Mouse (Mus musculus) testis, postnatal 14 days (tissue): ENCODE data around the gene Abca16.

Experiments
- DNase-seq: peaks from one replicate; pipeline ENCODE4 v3.0.0; 2021; ENCODE audit warnings: low spot score

The Abca16 gene

DNA sequence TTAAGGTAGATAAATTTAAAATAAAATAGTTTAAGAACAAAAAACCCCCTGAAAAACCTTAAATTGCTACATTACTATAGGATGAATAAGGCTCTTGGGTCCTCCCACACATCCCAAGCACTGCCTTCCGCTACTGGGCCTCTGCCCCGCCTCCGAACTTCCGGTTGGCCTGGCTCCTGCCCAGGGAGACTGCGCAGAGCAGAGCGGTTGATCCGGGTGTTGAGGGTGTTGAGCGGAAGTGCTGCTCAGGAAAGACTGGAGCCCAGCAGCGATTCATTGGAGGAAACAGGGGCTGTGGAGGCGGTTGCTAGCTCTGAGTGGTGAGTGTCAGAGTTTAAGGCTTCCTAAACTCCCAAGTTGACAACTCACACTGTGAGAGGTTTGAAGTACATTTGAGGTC lies at the start of gene Abca16:
Abca16 (plus strand) TSS at position 201 of the 400 bp plus-strand sequence.
- DNase-seq: peak; percentile 87

DNA sequence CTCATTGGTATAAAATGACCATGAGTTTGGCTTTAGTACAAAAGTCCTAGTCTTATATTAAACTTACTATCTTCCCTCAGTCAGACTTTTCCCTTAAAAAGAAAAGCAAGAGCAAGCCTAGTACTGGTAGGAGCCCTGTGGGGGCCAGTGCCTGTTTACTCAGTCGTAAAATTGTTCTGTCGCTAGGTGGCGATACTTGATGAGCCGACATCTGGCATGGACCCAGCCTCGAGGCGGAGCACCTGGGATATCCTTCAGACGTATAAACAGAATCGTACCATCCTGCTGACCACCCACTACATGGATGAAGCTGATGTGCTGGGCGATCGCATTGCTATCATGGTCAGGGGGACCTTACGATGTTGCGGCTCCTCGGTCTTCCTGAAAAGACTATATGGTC lies 48.3 kb upstream of the Abca16 start:
- no peak for DNase-seq

DNA sequence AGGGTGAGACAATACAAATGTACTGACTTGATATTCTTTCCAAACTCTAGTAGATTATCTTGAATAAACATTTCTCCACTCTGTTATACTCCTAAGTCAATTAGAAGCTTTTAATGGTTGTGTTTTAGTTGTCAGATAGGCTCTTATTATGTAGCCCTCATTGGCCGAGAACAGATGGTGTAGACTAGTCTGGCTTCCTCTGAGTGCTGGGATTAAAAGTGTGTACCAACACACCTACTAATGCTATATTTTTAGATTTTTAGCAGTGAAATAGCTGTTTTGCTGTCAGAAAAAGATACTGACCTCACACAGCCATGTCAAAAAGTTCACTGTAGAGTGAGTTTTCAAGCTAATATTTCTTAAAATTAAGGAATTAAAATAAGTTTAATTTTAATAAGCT lies 2.9 kb downstream of the Abca16 start:
- no peak for DNase-seq

DNA sequence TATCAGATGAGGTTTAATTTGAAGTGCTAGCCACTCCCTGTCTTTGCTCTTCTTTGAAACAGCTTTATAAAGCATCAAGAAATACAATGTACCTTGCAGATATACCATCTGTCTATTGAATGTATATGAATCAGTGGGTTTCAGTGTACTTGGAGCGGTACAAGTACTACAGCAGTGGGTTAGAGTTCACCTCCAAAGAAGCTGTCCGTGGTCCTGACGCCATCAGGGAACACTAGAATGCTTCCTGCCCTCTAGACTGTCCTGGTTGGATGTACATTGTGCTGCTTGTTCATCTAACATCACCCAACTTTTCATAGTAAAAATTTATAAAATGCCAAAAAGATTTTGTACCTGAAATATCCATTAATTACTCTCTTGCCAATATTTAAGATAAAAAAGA lies 17.2 kb downstream of the Abca16 start:
- DNase-seq: no peak

DNA sequence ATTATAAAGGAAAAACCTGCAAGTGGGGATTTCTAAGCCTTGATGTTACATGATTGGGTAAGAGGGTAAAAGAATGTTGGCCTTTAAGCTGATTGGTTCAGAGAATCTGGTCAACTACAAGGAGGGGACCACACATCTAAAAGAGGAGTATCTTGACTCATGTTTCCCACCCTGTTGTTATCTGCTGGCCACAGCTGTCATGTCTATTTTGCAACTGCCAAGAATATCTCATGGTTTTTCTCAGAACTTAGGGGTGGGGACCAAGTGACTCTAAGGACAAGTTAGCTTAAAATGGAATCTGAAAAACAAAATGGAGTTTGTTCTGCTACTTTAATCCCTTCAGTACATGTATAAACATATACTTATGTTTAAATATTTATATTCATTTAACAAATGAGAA lies 22.0 kb downstream of the Abca16 start:
- no peak for DNase-seq

DNA sequence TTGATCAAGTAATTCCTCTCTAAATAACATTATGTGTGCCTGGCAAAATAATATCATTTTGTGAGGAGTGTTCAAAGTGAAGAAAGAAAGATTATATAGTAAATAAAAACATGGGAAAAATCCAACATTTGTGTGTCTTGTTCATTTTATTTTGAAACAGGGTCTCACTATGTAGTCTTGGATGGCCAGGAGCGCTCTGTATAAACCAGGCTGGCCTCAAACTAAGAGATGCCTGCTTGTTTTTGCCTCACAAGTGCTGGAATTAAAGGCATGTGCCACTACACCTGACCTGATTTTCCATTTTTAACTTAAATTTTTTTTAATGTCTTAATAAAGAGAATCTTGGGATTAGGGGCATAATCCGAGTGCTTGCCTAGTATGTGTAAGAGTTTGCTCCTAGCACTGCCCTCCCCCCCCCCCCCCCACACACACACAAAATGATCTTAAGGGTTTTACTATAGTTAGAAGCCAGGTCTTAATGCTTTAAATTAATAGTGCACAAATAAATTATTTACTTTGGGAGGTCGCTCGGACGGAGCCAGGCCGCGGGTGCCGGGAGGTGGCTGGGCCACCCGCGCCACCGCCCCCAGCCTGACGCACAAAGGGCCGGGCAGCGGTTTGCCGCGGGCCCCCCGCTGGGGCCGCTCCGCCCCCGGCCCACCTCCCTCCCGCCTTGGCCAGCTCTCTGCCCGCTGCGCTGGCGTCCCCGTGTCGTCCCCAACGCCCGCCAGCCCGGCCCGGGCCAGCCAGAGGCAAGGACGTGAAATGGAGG lies 94.6 kb downstream of the Abca16 start:
- no peak for DNase-seq

DNA sequence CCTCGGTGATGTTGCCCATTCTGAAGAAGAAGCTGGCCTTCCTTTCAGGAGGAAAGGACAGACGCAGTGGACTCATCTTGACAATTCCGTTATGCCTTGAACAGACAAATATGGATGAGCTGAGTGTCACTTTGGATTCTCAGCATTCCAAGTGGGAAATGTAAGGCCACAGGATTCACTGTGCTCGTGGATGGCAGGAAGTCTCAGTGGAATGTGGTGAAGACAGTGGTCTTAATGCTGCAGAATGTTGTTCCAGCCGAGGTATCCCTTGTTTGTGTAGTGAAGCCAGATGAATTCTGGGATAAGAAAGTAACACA lies 95.2 kb downstream of the Abca16 start:
- DNase-seq: no peak

DNA sequence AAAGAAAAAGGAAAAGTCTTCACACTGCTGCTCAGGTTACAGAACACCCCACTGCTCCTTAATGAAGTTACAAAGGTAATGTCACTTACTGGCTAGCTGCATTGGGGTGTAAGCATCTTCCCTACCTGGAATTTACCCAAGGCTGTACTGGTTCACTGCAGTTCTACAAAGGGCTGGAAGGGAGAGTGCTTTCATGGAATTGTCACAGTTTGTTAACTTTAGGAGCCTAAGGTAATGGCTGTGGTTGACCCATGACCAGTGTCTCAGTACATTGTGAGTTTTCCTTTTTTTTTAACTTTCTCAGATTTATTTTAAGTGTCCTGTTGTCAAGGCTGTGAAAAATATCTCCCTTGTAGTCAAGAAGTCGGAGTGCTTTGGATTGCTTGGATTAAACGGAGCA lies 125.4 kb downstream of the Abca16 start:
- no peak for DNase-seq

DNA sequence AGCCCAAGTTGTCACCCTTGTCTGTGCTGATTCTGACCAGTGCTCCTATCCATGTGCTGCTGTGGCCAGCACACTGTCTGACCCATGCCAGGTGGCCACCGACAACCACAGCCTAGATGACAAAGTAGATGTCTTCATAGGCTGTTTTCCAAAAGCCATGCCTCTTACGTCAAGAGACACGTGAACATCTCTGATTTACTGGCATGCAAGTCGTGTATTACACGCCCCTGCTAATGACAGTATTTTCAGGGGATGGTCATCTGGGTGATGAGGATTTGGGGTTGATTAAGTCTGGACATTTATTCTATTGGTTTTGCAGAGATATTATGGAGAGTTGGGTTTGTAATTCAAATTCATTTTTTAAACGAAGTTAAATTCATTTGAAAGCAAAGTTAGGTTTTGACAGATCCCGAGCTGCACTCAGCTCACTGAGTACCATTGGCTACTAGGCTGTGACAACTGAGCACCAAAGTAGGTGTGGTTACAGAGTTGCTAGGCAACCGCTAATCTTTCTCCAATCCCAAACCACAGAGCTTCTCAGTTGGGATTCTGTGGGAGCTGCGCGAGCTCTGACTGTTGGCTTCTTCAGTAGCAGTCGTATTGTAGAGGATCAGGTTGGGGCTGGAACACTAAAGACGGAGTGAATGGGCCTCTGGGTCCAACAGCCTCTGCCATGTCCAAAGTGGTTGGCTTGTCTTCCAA lies 143.2 kb downstream of the Abca16 start:
- DNase-seq: no peak

DNA sequence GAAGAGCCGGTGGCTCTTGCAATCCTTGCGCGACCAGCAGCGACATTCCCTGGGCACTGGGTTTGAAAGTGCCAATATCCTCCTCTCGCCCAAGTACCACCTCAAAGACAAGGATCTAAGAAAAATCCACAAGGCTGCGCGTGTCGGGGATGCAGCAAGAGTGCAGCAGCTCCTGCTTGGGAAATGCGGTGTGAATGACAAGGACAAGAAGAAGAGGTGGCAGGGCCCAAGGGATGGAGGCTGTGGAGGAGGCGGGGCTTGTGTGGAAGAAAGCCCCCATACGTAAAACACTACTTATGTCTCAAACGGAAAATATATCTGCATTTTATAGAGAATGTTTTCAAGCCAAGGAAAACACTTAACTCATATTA lies 143.7 kb downstream of the Abca16 start:
- no peak for DNase-seq

DNA sequence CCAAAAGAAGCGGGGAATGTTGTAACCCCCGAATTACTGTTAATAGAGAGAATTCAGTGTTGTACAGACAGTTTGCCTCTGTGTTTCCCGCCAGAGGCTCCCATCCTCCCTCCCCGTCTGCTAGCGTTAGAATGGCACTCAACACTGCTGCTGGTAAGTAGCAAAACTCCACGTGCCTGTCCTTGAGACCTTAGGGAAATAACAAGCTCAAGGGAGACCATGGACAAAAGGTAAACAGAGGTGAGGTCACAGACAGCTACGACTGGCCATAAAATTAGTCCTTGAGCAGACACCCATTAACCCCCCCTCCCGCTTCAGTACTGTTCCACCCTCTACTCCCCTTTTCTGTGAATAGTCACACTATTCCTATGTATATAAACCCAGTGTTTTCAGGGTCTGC lies 157.9 kb downstream of the Abca16 start:
- no peak for DNase-seq

DNA sequence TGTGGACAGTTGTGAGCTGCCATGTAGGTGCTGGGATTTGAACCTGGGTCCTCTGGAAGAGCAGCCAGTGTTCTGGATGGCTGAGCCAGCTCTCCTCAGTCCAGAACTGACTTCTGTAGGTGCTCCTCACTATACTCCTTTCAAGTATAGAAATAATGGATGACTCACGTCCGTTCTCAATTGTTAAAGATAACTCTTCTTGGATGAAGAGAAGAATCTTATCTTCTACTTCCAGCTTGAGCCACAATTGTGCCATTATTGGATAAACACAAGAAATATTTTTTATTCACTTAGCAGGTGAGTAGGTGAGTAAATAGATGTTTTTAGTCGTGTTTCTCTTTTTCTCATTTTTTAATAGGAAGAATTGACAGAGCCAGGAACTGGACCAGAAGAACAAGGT lies 167.1 kb downstream of the Abca16 start:
- no peak for DNase-seq
